Mouse (Mus musculus): ENCODE measurements around the gene Stk39.

DNA sequence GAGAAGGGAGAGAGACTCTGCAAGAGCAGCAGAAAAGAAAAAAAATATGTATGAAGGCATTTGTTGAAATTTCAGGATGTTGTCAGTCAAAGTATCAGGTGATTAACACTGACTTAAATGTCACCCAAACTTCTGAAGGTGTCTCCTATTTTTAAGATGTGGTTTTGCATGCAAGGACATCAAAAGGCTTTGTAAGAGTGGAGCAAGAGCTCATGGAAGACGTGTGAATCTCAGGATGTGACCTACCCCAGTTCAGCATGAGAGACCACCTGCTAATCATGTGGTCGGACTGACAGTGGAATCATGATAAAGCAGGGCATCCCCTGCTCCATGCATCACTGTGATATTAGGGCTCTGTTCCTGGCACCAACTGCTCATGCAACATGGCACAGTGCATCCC is 175.3 kb downstream of the Stk39 start:
- TF ChIP-seq CTCF (IDR thresholded peaks at IDR 0.05; ENCODE audit: insufficient read depth, low read depth, low read length) (no peak), POLR2A (IDR thresholded peaks at IDR 0.05; ENCODE audit: insufficient read depth, low read depth, low read length) (no peak)

All from olfactory bulb, adult 2 months (tissue).